Mouse (Mus musculus) hindbrain, embryonic 10.5 days (tissue): ENCODE results near the gene Ccrl2. TPM values are rescaled to one million over a fixed set of nuclear protein-coding genes. Genes with fewer than 3 reads are reported as not detected.

Source experiments
- DNase-seq: peaks from one replicate; pipeline ENCODE4 v3.0.0-alpha.2; 2017; ENCODE audit warnings: low spot score
- H3K27ac ChIP-seq: fragments of 300-500 bp; sonication (generic); 2 replicates; pipeline ENCODE4 v1.5.1; 2016; ENCODE audit warnings: mild to moderate bottlenecking, moderate library complexity
- H3K27me3 ChIP-seq: fragments of 300-500 bp; sonication (generic); 2 replicates; pipeline ENCODE4 v1.6.1; 2016; ENCODE audit warnings: mild to moderate bottlenecking; ENCODE audit not compliant: poor library complexity, insufficient read depth, severe bottlenecking
- H3K36me3 ChIP-seq: fragments of 300-500 bp; sonication (generic); 2 replicates; pipeline ENCODE4 v1.6.1; 2016; ENCODE audit warnings: mild to moderate bottlenecking, moderate library complexity
- H3K4me1 ChIP-seq: fragments of 300-500 bp; sonication (generic); replicated peaks from 2 replicates; pipeline ENCODE4 v1.6.1; 2016; ENCODE audit warnings: mild to moderate bottlenecking
- H3K4me3 ChIP-seq: fragments of 300-500 bp; sonication (generic); 2 replicates; pipeline ENCODE4 v1.5.1; 2016; ENCODE audit warnings: mild to moderate bottlenecking, moderate library complexity
- H3K9me3 ChIP-seq: fragments of 300-500 bp; sonication (generic); 2 replicates; pipeline ENCODE4 v1.6.1; 2016; ENCODE audit warnings: mild to moderate bottlenecking, moderate library complexity
- WGBS: fragments of 180-500 bp; shearing (Covaris S2); methylation state at CpG from one replicate; pipeline ENCODE4 v1.1.7; 2016; 5-methylcytosine and 5-hydroxymethylcytosine counted together
- polyA plus RNA-seq: library from polyadenylated mRNA; unstranded; fragments of >200 nt; fragmentation: Nextera tagmentation; extraction: Ambion mirVana; gene quantifications from 2 replicates; pipeline ENCODE4 v1.2.1, GENCODE M21; 2016

Ccrl2 gene
- polyA plus RNA-seq, 1 experiment from 2014 or later: 0.76 TPM

GRCm38 (mm10) chr9:111009763-111010162, 47.6 kb downstream of the Ccrl2 start:
- WGBS: 73% methylated on average over 3 of the region's 3 CpGs
- Histone ChIP-seq H3K4me1 (no peaks in the 10 kb centered on the region; the same call in 1 of the 2 replicates), H3K36me3 (no peaks in the 10 kb centered on the region), H3K27me3 (no peaks in the 10 kb centered on the region), H3K9me3 (no peaks in the 10 kb centered on the region), H3K27ac (no peak overlapping the region), H3K4me3 (no peak overlapping the region)
- no peak for DNase-seq

GRCm38 (mm10) chr9:111006544-111006943, 50.8 kb downstream of the Ccrl2 start:
- Histone ChIP-seq H3K27ac (no peak overlapping the region), H3K4me3 (no peak overlapping the region), H3K4me1 (no peaks in the 10 kb centered on the region), H3K27me3 (no peaks in the 10 kb centered on the region), H3K9me3 (no peaks in the 10 kb centered on the region), H3K36me3 (no peaks in the 10 kb centered on the region)
- WGBS: 93% methylated on average over 2 of the region's 2 CpGs
- no peak for DNase-seq

Other genes with a start within 250 kb of the Ccrl2 start
- not detected in 2 replicates for gene Prss44, start 243.5 kb downstream of the Ccrl2 start, polyA plus RNA-seq
- not detected in 2 replicates for gene Prss43, start 230.8 kb downstream of the Ccrl2 start, polyA plus RNA-seq
- not detected in 2 replicates for gene Prss45, start 222.9 kb downstream of the Ccrl2 start, polyA plus RNA-seq
- gene Prss46, start 213.0 kb downstream of the Ccrl2 start, polyA plus RNA-seq: not detected in 2 replicates
- 0.68 and 0.88 TPM in 2 replicates for gene Prss50, start 199.6 kb downstream of the Ccrl2 start, polyA plus RNA-seq
- 0.77 and 1.1 TPM in 2 replicates for gene Als2cl, start 177.6 kb downstream of the Ccrl2 start, polyA plus RNA-seq
- 0.18 and 0.47 TPM in 2 replicates for gene Tmie, start 177.4 kb downstream of the Ccrl2 start, polyA plus RNA-seq
- gene Fam240a, start 140.7 kb downstream of the Ccrl2 start, polyA plus RNA-seq: not detected in 2 replicates
- gene Tdgf1, start 111.4 kb downstream of the Ccrl2 start, polyA plus RNA-seq: not detected in 2 replicates
- gene Lrrc2, start 106.0 kb downstream of the Ccrl2 start, polyA plus RNA-seq: 0.33 TPM in 1 of 2 replicates, not detected in the other
- 0.14 TPM in 1 of 2 replicates, not detected in the other for gene Rtp3, start 66.9 kb downstream of the Ccrl2 start, polyA plus RNA-seq
- 0.27 TPM in 1 of 2 replicates, not detected in the other for gene Ltf, start 38.2 kb downstream of the Ccrl2 start, polyA plus RNA-seq
- gene Lrrfip2, start 60.1 kb upstream of the Ccrl2 start, polyA plus RNA-seq: 40.0 and 41.5 TPM in 2 replicates
- gene Mlh1, start 214.3 kb upstream of the Ccrl2 start, polyA plus RNA-seq: 41.0 and 49.0 TPM in 2 replicates
- 25.1 and 26.1 TPM in 2 replicates for gene Epm2aip1, start 214.4 kb upstream of the Ccrl2 start, polyA plus RNA-seq